Mouse (Mus musculus): ENCODE results near the gene Samd8. TPM values are rescaled to one million over a fixed set of nuclear protein-coding genes. Genes with fewer than 3 reads are reported as not detected.

Samd8 gene
- polyA plus RNA-seq, 1 experiment from 2014 or later: 10.7 TPM

DNA sequence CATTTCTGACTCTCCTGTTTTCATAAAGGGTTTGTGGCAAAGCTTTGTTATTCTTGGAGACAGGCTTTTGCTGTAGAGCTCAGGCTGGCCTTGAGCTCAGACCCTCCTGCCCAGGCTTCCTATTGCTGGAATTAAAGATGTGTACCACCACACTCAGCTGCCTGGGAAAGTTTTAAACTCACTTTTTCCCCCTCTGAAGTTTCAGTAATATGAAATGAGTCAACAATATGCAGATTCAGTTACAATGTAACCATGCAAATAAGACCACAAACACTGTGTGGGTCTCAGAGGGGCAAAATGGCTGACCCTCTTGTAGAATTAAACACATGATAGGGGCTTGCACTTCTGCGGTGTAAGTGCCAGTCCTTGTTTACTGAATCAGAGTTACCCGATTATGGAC lies 55.9 kb downstream of the Samd8 start:
- Histone ChIP-seq H3K4me1 (no peaks in the 10 kb centered on the region), H3K4me3 (no peak overlapping the region), H3K9ac (no peak overlapping the region), H3K4me2 (no peak overlapping the region), H3K36me3 (no peaks in the 10 kb centered on the region), H3K9me3 (no peaks in the 10 kb centered on the region), H3K27ac (no peak overlapping the region), H3K27me3 (no peaks in the 10 kb centered on the region)
- ATAC-seq (ENCODE audit: insufficient number of reproducible peaks, low FRiP score, low TSS enrichment, low read depth): no peak
- 86% methylated on average over 2 of the region's 2 CpGs for WGBS

GRCm38 (mm10) chr14:21806631-21807160 lies 56.4 kb downstream of the Samd8 start:
- H3K27ac ChIP-seq: no peak overlapping the region
- no peak overlapping the region for H3K9ac ChIP-seq
- 77% methylated on average over 3 of the region's 3 CpGs for WGBS
- no peak for ATAC-seq (ENCODE audit: insufficient number of reproducible peaks, low FRiP score, low TSS enrichment, low read depth)
- H3K4me3 ChIP-seq: no peak overlapping the region
- no peak overlapping the region for H3K4me2 ChIP-seq
- no peaks in the 10 kb centered on the region for H3K9me3 ChIP-seq
- H3K27me3 ChIP-seq: no peaks in the 10 kb centered on the region
- H3K36me3 ChIP-seq: no peaks in the 10 kb centered on the region
- H3K4me1 ChIP-seq: no peaks in the 10 kb centered on the region

DNA sequence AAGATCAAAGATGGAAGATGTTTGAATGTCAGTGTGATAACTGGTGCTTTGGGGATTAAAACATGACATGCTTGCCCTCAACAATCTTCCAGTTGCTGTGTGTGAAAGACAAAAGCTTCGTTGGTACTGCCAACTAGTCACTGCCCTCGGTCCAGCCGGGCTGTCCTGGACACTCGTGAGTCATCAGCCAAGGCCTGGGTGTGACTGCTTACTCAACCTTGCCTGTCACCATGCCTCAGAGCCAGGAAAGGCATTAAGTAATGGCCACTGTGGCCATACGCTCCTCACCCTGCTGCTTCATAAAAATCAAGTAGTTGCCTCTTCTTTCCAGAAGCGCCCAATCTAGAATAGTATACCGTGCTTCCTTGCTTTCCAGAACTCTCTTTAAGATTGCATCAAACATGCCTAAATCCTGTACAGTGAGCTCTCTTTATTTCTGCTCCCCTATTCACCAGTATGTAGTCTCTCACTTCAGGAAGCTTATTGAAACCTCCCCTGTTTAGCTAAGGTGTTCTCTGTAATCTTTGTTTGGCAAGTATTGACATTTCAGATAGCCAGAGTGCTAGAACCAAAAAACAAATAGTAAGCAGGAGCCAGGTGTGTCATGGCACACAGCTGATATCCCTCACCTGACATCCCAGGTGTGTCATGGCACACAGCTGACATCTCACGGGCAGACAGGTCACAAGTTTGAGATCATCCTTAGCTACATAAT lies 58.0 kb downstream of the Samd8 start:
- 80% methylated on average over 8 of the region's 8 CpGs for WGBS

DNA sequence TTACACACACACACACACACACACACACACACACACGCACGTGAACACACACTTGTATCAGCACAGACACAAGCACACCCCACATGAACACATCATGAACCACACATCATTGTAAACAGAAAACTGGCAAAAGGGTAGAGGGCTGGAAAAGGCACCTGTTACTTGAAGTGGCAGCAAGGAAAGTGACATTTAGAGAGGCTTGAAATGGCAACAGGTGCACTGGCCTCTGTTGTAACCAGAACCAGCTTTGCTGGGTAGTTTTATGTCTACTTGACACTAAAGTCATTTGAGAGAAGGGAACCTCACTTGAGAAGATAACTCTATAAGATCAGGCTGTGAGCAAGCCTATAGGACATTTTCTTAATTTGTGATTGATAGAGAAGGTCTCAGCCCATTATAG lies 59.1 kb downstream of the Samd8 start:
- ATAC-seq (ENCODE audit: insufficient number of reproducible peaks, low FRiP score, low TSS enrichment, low read depth): no peak
- no peaks in the 10 kb centered on the region for H3K27me3 ChIP-seq
- no peak overlapping the region for H3K4me3 ChIP-seq
- H3K4me2 ChIP-seq: no peak overlapping the region
- H3K4me1 ChIP-seq: no peaks in the 10 kb centered on the region
- H3K27ac ChIP-seq: no peak overlapping the region
- 94% methylated on average over 2 of the region's 2 CpGs for WGBS
- H3K36me3 ChIP-seq: no peaks in the 10 kb centered on the region
- H3K9ac ChIP-seq: no peak overlapping the region
- no peaks in the 10 kb centered on the region for H3K9me3 ChIP-seq

More for the DNA sequence above, 58.0 kb downstream of the Samd8 start:
- Histone ChIP-seq H3K36me3 (no peaks in the 10 kb centered on the region), H3K9me3 (no peaks in the 10 kb centered on the region), H3K4me3 (no peak overlapping the region), H3K27ac (no peak overlapping the region), H3K9ac (no peak overlapping the region), H3K4me1 (no peaks in the 10 kb centered on the region), H3K27me3 (no peaks in the 10 kb centered on the region), H3K4me2 (no peak overlapping the region)
- ATAC-seq (ENCODE audit: insufficient number of reproducible peaks, low FRiP score, low TSS enrichment, low read depth): no peak

DNA sequence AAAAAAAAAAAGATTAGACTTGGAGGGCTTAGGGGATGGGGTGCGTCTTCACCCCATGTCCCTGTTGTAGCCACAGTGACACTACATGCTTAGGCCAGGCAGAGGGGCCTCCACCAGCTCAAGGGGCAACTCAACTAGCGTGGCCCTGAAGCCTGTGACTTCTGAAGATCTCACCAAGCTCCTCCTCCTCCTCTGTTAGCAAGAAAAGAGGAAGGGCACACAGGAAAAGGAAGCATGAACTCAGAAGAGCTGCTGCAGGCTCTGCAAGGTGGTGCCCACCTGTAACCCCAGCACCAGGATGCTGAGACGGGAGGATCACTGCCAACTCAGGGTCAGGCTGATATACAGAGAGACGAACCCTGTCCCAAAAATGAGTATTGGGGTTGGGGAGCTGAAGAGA lies 61.0 kb downstream of the Samd8 start:
- Histone ChIP-seq H3K36me3 (no peaks in the 10 kb centered on the region), H3K9ac (no peak overlapping the region), H3K27ac (no peak overlapping the region), H3K4me1 (no peaks in the 10 kb centered on the region), H3K27me3 (no peaks in the 10 kb centered on the region), H3K4me2 (no peak overlapping the region), H3K9me3 (no peaks in the 10 kb centered on the region), H3K4me3 (no peak overlapping the region)
- no peak for ATAC-seq (ENCODE audit: insufficient number of reproducible peaks, low FRiP score, low TSS enrichment, low read depth)
- WGBS: 87% methylated on average over 4 of the region's 4 CpGs

DNA sequence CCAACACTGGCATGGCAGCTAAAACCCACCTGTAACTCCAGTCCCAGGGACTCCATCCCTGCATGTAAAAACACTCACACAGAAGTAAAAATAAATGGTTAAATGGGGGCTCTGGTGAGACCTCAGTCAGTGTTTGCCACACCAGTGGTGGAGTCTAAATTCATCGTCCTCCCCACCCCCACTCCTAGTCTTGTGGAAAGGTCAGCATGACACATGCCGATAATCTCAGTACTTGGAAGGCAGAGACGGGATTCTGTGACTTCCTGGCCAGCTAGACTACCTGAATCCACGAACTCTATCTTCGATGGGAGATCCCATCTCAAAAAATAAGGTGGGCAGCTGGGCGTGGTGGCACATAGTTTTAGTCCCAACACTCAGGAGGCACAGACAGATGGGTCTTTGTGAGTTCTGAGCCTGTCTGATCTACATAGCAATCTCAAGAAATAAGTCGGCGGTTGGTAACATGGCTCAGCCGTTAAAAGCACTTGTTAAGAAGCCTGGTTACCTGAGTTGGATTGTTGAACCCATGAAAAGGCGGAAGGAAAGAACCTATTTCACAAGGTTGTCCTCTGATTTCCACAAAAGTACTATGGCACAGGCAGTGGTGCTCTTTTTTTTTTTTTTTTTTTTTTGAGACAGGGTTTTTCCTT lies 61.5 kb downstream of the Samd8 start:
- H3K27ac ChIP-seq: no peak overlapping the region
- no peak for ATAC-seq (ENCODE audit: insufficient number of reproducible peaks, low FRiP score, low TSS enrichment, low read depth)
- H3K9me3 ChIP-seq: no peaks in the 10 kb centered on the region
- no peaks in the 10 kb centered on the region for H3K4me1 ChIP-seq
- WGBS: 78% methylated on average over 10 of the region's 10 CpGs
- no peak overlapping the region for H3K9ac ChIP-seq
- H3K27me3 ChIP-seq: no peaks in the 10 kb centered on the region
- no peak overlapping the region for H3K4me3 ChIP-seq
- no peak overlapping the region for H3K4me2 ChIP-seq
- H3K36me3 ChIP-seq: no peaks in the 10 kb centered on the region

DNA sequence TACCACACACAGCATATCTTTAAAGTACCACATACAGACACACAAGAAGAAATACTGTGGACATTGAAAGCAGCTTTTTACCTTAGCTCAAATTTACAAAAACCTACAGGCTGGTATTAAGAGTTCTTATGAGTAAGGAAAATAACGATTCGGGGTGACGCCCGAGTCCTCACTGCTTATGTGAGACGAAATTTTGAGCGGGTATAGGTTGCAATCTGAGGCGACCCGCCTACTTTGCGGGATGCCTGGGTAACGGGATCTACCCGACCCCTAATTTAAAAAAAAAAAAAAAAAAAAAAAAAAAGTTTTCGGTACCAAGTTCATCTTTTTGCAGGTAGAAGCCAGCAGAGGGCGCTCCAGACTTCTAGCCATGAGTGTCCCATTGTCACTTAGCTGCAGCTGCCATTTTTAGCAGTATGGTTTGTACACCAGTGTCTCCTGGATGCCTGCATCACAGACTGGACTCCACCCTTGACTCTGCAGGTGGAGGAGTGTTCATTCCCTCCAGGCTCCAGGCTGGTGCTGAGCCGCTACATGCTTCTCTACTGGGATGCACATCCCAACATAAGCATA lies 62.3 kb downstream of the Samd8 start:
- Histone ChIP-seq H3K27me3 (no peaks in the 10 kb centered on the region), H3K9ac (no peak overlapping the region), H3K27ac (no peak overlapping the region), H3K36me3 (no peaks in the 10 kb centered on the region), H3K4me1 (no peaks in the 10 kb centered on the region), H3K9me3 (no peaks in the 10 kb centered on the region), H3K4me2 (no peak overlapping the region), H3K4me3 (no peak overlapping the region)
- 21% methylated on average over 14 of the region's 14 CpGs for WGBS
- no peak for ATAC-seq (ENCODE audit: insufficient number of reproducible peaks, low FRiP score, low TSS enrichment, low read depth)

DNA sequence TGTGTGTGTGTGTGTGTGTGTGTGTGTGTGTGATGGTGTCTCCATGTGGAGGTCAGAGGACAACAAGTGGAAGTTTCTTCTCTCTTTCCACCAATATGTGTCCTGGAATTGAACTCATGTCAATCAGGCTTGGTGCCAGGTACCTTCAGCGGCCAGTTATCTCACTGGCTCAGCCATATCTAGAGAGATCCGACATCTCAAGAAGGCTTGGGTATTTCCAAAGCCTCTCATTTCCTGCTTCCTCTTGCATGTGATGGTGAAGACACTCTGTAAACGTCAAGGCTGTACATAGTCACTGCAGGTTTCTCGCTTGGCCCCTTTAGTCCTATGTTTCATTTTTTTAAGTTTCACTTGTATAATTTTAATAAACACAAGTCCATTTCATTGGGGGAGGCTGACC lies 62.9 kb downstream of the Samd8 start:
- no peak overlapping the region for H3K4me2 ChIP-seq
- no peak overlapping the region for H3K4me3 ChIP-seq
- H3K9ac ChIP-seq: no peak overlapping the region
- no peaks in the 10 kb centered on the region for H3K9me3 ChIP-seq
- H3K27ac ChIP-seq: no peak overlapping the region
- no peaks in the 10 kb centered on the region for H3K4me1 ChIP-seq
- H3K27me3 ChIP-seq: no peaks in the 10 kb centered on the region
- ATAC-seq (ENCODE audit: insufficient number of reproducible peaks, low FRiP score, low TSS enrichment, low read depth): no peak
- WGBS: 81% methylated on average over 4 of the region's 4 CpGs
- no peaks in the 10 kb centered on the region for H3K36me3 ChIP-seq

DNA sequence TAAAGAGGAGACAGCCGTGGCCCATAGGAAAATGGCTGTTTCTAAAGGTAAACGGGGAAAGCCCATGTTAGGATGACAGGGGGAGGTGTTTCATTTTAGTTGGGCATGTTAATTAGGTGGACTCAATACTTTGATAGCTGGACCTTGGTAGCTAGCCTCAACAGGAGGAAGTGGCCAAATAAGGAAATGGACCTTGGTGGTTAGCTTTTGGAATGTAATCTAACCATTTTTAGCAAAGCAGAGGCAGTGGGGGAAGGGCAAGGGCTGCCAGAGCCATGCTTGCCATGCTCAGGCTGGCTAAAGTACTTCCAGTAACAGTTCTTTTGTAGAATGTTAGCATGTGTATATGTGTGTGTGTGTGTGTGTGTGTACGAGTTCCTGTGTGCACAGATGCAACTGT lies 63.5 kb downstream of the Samd8 start:
- Histone ChIP-seq H3K27me3 (no peaks in the 10 kb centered on the region), H3K4me3 (no peak overlapping the region), H3K9me3 (no peaks in the 10 kb centered on the region), H3K9ac (no peak overlapping the region), H3K36me3 (no peaks in the 10 kb centered on the region), H3K4me1 (no peaks in the 10 kb centered on the region), H3K27ac (no peak overlapping the region), H3K4me2 (no peak overlapping the region)
- ATAC-seq (ENCODE audit: insufficient number of reproducible peaks, low FRiP score, low TSS enrichment, low read depth): no peak
- 80% methylated on average over 3 of the region's 3 CpGs for WGBS

GRCm38 (mm10) chr14:21814606-21815005 lies 64.3 kb downstream of the Samd8 start:
- Histone ChIP-seq H3K36me3 (no peaks in the 10 kb centered on the region), H3K27ac (no peak overlapping the region), H3K9ac (no peak overlapping the region), H3K4me1 (no peaks in the 10 kb centered on the region), H3K27me3 (no peaks in the 10 kb centered on the region), H3K4me3 (no peak overlapping the region), H3K9me3 (no peaks in the 10 kb centered on the region), H3K4me2 (no peak overlapping the region)
- no peak for ATAC-seq (ENCODE audit: insufficient number of reproducible peaks, low FRiP score, low TSS enrichment, low read depth)
- WGBS: 92% methylated on average over 4 of the region's 4 CpGs

DNA sequence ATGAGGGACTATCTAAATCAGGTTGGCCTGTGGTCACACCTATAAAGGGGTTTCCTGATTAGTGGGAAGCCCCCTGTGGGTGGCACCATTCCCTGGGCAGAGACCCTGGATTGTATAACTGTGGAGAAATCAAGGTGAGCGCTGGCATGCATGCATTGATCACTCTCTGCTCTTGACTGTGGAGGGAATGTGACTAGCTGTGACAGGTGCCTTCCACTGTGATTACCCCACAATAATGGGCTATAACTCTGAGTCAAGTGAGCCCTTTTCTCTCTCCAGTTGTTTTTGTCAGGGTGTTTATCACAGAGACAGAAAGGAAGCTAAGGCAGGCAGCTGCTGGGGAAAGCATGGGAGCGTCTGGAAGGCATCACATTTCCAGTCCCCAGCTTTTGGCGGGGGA lies 65.9 kb downstream of the Samd8 start:
- H3K4me3 ChIP-seq: no peak overlapping the region
- no peak overlapping the region for H3K9ac ChIP-seq
- ATAC-seq (ENCODE audit: insufficient number of reproducible peaks, low FRiP score, low TSS enrichment, low read depth): no peak
- WGBS: 66% methylated on average over 3 of the region's 3 CpGs
- no peaks in the 10 kb centered on the region for H3K4me1 ChIP-seq
- H3K9me3 ChIP-seq: no peaks in the 10 kb centered on the region
- H3K27me3 ChIP-seq: no peaks in the 10 kb centered on the region
- no peak overlapping the region for H3K27ac ChIP-seq
- no peaks in the 10 kb centered on the region for H3K36me3 ChIP-seq
- H3K4me2 ChIP-seq: no peak overlapping the region

DNA sequence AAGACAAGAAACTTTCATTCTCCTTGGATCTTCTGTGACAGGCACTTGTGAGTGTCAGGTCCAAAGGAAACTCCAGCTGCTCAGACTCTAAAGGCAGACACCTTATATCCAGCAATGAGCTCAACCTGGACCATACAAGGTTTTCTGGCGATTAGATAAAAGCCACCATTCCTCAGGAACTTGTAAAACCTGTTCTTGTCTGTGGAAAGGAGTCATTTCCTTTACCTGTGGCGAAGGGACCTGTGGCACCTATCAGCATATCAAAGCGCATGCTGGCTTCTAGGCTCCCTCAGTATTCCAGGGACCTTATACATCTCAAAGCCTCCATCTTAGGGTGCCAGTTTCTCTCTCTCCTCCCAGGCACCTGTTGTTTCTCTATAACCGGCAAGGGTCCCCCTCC lies 67.1 kb downstream of the Samd8 start:
- no peaks in the 10 kb centered on the region for H3K9me3 ChIP-seq
- H3K9ac ChIP-seq: no peak overlapping the region
- no peaks in the 10 kb centered on the region for H3K36me3 ChIP-seq
- H3K4me1 ChIP-seq: no peaks in the 10 kb centered on the region
- H3K4me3 ChIP-seq: no peak overlapping the region
- H3K27ac ChIP-seq: no peak overlapping the region
- WGBS: 38% methylated on average over 4 of the region's 4 CpGs
- no peak overlapping the region for H3K4me2 ChIP-seq
- no peaks in the 10 kb centered on the region for H3K27me3 ChIP-seq
- ATAC-seq (ENCODE audit: insufficient number of reproducible peaks, low FRiP score, low TSS enrichment, low read depth): no peak
